Comparison of ENCODE assay signal across 20 mouse cellular contexts in the genomic region with DNA sequence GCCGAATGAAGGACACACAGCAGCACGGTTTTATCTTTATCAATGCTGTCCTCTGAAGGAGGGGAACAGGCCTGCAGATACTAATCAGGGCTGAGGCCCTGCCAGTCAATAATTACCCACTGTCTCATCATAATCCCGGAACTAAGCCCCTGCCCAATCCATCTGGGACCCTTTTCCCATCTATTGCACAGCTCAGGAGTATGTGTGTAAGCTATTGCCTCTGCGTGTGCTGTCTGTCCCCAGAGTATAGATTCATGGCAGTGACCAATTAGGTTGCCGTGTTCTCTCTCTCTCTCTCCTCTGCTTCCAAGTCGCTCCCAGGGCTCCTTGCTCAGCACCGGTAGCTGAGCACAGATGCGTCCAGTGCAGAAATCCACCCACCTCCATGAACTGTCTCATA.
DNase-seq lines count a peak whose midpoint lies in the region; ATAC-seq and TF ChIP-seq lines count a peak whose summit lies in the region.
"Had no signal": no experiment of that assay in that cellular context is flagged by ENCODE, and none has a peak within 500 bp of the region (broad histone marks: within the 10 kb centered on the region; RNA-seq: fewer than 3 reads in every experiment).

No protein-coding gene starts in this region.

- no peak for TF ChIP-seq CTCF in midbrain, postnatal 0 days (IDR thresholded peaks at IDR 0.05)

- H3K9ac ChIP-seq in midbrain, postnatal 0 days (replicated peaks; ENCODE audit: low read length, poor library complexity, severe bottlenecking): no peak overlapping the region
- H3K9ac ChIP-seq in hindbrain, embryonic 12.5 days: no peak overlapping the region
- no peak overlapping the region for H3K9ac ChIP-seq in midbrain, embryonic 12.5 days (replicated peaks)
- H3K9ac ChIP-seq: liver, embryonic 14.5 days had no signal

- intact Hi-C loops in heart, postnatal 10 days (cut with DNase I): no loop called here
- intact Hi-C loops in gastrocnemius, postnatal 14 days (cut with DNase I; ENCODE audit: low total_unique reads): no loop called here

- no peak overlapping the region for H3K4me3 ChIP-seq in midbrain, embryonic 10.5 days
- no peak overlapping the region for H3K4me3 ChIP-seq in midbrain, postnatal 0 days (ENCODE audit: low read depth, low read length)
- no peak overlapping the region for H3K4me3 ChIP-seq in hindbrain, embryonic 12.5 days
- no peak overlapping the region for H3K4me3 ChIP-seq in midbrain, embryonic 12.5 days
- H3K4me3 ChIP-seq: heart, embryonic 10.5 days; layer of hippocampus, adult 2 months had no signal

- DNase-seq in midbrain, embryonic 10.5 days (ENCODE audit: low spot score): no peak
- no peak for DNase-seq in midbrain, postnatal 0 days (ENCODE audit: low spot score)
- peak; percentile 63 for DNase-seq in retina, embryonic 14.5 days (ENCODE audit: low spot score)
- DNase-seq in heart, postnatal 10 days: no peak
- no peak for DNase-seq in gastrocnemius, postnatal 14 days
- DNase-seq in embryo, embryonic 10 days (ENCODE audit: low spot score): no peak
- DNase-seq: adrenal gland, adult 8-10 months; B cell, adult 2 months; cerebellum, postnatal 10 days; embryo, embryonic 11 days; kidney, postnatal 14 days; layer of hippocampus, postnatal 36 days; spleen, adult 18-20 months; thymus, postnatal 25 days had no signal

- peaks cover 18% of the 10 kb centered on the region for H3K4me1 ChIP-seq in midbrain, embryonic 10.5 days
- peaks cover 4% of the 10 kb centered on the region; the same call in 1 of the 2 replicates for H3K4me1 ChIP-seq in midbrain, postnatal 0 days (ENCODE audit: insufficient read depth, low read length)
- H3K4me1 ChIP-seq in hindbrain, embryonic 12.5 days: peaks cover 9% of the 10 kb centered on the region
- peaks cover 7% of the 10 kb centered on the region; the same call in 1 of the 2 replicates for H3K4me1 ChIP-seq in midbrain, embryonic 12.5 days

- H3K27me3 ChIP-seq in midbrain, embryonic 10.5 days (ENCODE audit: low read depth, poor library complexity, severe bottlenecking): no peaks in the 10 kb centered on the region
- no peaks in the 10 kb centered on the region for H3K27me3 ChIP-seq in midbrain, postnatal 0 days (ENCODE audit: insufficient read depth, low read length)
- no peaks in the 10 kb centered on the region for H3K27me3 ChIP-seq in hindbrain, embryonic 12.5 days
- peaks cover 5% of the 10 kb centered on the region; the same call in 1 of the 2 replicates for H3K27me3 ChIP-seq in midbrain, embryonic 12.5 days

- WGBS in midbrain, embryonic 10.5 days: 78% methylated on average over 8 of the region's 8 CpGs
- WGBS in midbrain, postnatal 0 days: 23% methylated on average over 8 of the region's 8 CpGs
- 54% methylated on average over 8 of the region's 8 CpGs for WGBS in hindbrain, embryonic 12.5 days
- 46% methylated on average over 8 of the region's 8 CpGs for WGBS in midbrain, embryonic 12.5 days

- H3K27ac ChIP-seq in midbrain, embryonic 10.5 days (replicated peaks): peak overlapping the region; percentile 63; the same call in 1 of the 2 replicates
- no peak overlapping the region for H3K27ac ChIP-seq in midbrain, postnatal 0 days (ENCODE audit: low read depth, low read length)
- peak overlapping the region; percentile 30; the same call in 1 of the 2 replicates for H3K27ac ChIP-seq in hindbrain, embryonic 12.5 days
- peak overlapping the region; percentile 31; the same call in 1 of the 2 replicates for H3K27ac ChIP-seq in midbrain, embryonic 12.5 days (replicated peaks)
- H3K27ac ChIP-seq: heart, embryonic 10.5 days; layer of hippocampus, adult 2 months; liver, embryonic 14.5 days; macrophage had no signal

- ATAC-seq in midbrain, postnatal 0 days (ENCODE audit: low FRiP score): no peak
- peak; percentile 91 for ATAC-seq in hindbrain, embryonic 12.5 days (ENCODE audit: low FRiP score)
- peak; percentile 90 for ATAC-seq in midbrain, embryonic 12.5 days (ENCODE audit: low FRiP score, low read depth)

- no peak overlapping the region for H3K4me2 ChIP-seq in midbrain, postnatal 0 days (ENCODE audit: low read depth, low read length, poor library complexity, severe bottlenecking)
- H3K4me2 ChIP-seq in hindbrain, embryonic 12.5 days (replicated peaks): no peak overlapping the region
- H3K4me2 ChIP-seq in midbrain, embryonic 12.5 days (replicated peaks): no peak overlapping the region; the same call in 1 of the 2 replicates

- H3K36me3 ChIP-seq in midbrain, embryonic 10.5 days: no peaks in the 10 kb centered on the region
- H3K36me3 ChIP-seq in midbrain, postnatal 0 days (ENCODE audit: insufficient read depth, low read length): no peaks in the 10 kb centered on the region
- no peaks in the 10 kb centered on the region for H3K36me3 ChIP-seq in hindbrain, embryonic 12.5 days
- no peaks in the 10 kb centered on the region for H3K36me3 ChIP-seq in midbrain, embryonic 12.5 days
- H3K36me3 ChIP-seq: heart, embryonic 10.5 days had no signal

- no peaks in the 10 kb centered on the region for H3K9me3 ChIP-seq in midbrain, embryonic 10.5 days (replicated peaks)
- H3K9me3 ChIP-seq in midbrain, postnatal 0 days (ENCODE audit: low read length): no peaks in the 10 kb centered on the region
- H3K9me3 ChIP-seq in hindbrain, embryonic 12.5 days (replicated peaks): no peaks in the 10 kb centered on the region
- no peaks in the 10 kb centered on the region for H3K9me3 ChIP-seq in midbrain, embryonic 12.5 days
- H3K9me3 ChIP-seq: heart, embryonic 10.5 days had no signal
